Mouse (Mus musculus) layer of hippocampus, adult 9-10 months (tissue): ENCODE results near the gene Cars2.
"Not testable (repeated sequence)": the region's sequence is repeated elsewhere in the genome, so short reads cannot be mapped to it uniquely, and the experiment has no call there.

ENCODE experiments used
- DNase-seq: peaks from one replicate; pipeline ENCODE4 v3.0.0; 2022; ENCODE audit warnings: low spot score

Gene Cars2

GRCm38 (mm10) chr8:11550281-11550948 is at the start of gene Cars2:
Gene Cars2 (minus strand): TSS chr8:11550783.
- peak; percentile 78 for DNase-seq

- DNase-seq = no peak
These were observed 42.8 kb upstream of the Cars2 start for GRCm38 (mm10) chr8:11593222-11593884.

- no peak for DNase-seq
These were observed 41.7 kb upstream of the Cars2 start for GRCm38 (mm10) chr8:11592296-11592695.

GRCm38 (mm10) chr8:11591837-11592236 is 41.3 kb upstream of the Cars2 start:
- no peak for DNase-seq

- DNase-seq = no peak
These were observed 35.8 kb upstream of the Cars2 start for GRCm38 (mm10) chr8:11586374-11586745.

GRCm38 (mm10) chr8:11585513-11586373 is 35.2 kb upstream of the Cars2 start:
- DNase-seq = no peak

- no peak for DNase-seq
These were observed 25.2 kb upstream of the Cars2 start for GRCm38 (mm10) chr8:11575604-11576384.

- no peak for DNase-seq
These were observed 24.5 kb upstream of the Cars2 start for GRCm38 (mm10) chr8:11574911-11575603.

GRCm38 (mm10) chr8:11572428-11572827 is 21.8 kb upstream of the Cars2 start:
- DNase-seq = no peak

GRCm38 (mm10) chr8:11571950-11572349 is 21.4 kb upstream of the Cars2 start:
- DNase-seq = no peak

- no peak for DNase-seq
These were observed 20.2 kb upstream of the Cars2 start for GRCm38 (mm10) chr8:11570742-11571141.

GRCm38 (mm10) chr8:11569260-11570097 is 18.9 kb upstream of the Cars2 start:
- no peak for DNase-seq

- not testable (repeated sequence) for DNase-seq
These were observed 17.6 kb upstream of the Cars2 start for GRCm38 (mm10) chr8:11568193-11568592.

- no peak for DNase-seq
These were observed 14.1 kb upstream of the Cars2 start for GRCm38 (mm10) chr8:11564721-11565120.

GRCm38 (mm10) chr8:11564236-11564635 is 13.7 kb upstream of the Cars2 start:
- DNase-seq = no peak

- DNase-seq = no peak
These were observed 9.6 kb upstream of the Cars2 start for GRCm38 (mm10) chr8:11560220-11560619.

- DNase-seq = no peak
These were observed 8.9 kb upstream of the Cars2 start for GRCm38 (mm10) chr8:11559511-11559910.

- DNase-seq = peak; percentile 92
These were observed 7.4 kb upstream of the Cars2 start for GRCm38 (mm10) chr8:11557768-11558629.

- DNase-seq = no peak
These were observed 6.8 kb upstream of the Cars2 start for GRCm38 (mm10) chr8:11557424-11557767.
